Mouse (Mus musculus) liver, adult (tissue): ENCODE results near the gene Nt5c2.

Experiments used
- GATA4 ChIP-seq: IDR thresholded peaks from 2 replicates; pipeline ENCODE4 v1.6.1; 2014; ENCODE audit warnings: mild to moderate bottlenecking, low read length; ENCODE audit not compliant: insufficient replicate concordance

Nt5c2 gene

DNA sequence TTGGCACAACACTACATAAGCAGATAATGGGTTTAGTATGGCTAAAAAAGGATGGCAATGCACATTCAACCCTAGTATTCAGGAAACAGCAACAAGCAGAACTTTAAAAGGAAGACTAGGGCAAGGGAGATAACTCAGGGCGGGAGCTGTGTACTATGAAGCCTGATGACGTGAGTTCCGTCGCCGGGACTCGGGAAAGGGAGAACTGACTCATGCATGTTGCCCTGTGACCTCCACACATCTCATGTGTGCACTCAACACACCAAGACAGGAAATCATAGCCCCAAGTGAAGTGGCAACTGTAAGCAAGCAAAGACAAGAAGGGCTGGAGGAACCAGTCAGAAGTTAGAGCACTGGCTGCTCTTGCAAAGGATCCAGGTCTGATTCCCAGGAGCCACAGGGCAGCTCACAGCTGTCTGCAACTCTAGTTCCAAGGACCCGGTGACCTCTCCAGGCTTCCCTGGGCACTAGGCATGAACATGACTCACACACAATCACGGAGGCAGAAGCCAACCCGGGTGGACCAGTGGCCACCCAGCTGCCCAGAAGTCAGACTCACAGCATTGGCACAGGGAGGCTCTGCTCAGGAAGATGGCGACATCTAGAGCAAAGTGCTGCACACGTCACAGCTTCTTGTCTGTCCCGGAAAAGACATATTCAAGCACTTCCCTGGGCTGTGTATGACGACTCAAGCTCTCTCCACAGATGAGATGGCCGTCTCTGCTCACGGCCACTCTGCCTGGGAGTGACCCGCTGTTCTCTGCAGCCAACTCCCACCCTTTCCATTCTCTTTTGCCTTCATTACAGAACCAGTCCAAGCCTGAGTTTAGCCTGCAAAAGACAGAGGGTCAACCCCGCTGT is 35.8 kb downstream of the Nt5c2 start:
- no peak for TF ChIP-seq GATA4

DNA sequence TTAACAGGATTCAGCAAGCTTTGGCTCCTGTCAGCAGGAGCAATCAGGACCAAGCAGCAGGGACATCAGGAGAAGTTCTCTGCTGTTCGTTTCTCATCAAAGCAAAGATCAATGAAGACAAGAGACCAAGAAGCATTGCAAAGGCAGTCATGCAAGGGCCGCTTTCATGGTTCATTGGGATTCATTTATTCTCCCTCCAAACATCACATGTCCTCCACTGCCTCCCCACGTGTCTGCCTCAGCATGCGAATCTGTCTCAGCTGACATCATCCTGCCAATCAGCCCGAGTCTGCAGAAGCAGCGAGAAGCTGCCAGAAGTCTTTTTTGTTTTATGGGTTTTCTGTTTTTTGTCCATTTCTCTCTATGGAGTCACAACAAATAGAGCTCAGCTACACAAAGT is 37.5 kb downstream of the Nt5c2 start:
- TF ChIP-seq GATA4 = no peak

DNA sequence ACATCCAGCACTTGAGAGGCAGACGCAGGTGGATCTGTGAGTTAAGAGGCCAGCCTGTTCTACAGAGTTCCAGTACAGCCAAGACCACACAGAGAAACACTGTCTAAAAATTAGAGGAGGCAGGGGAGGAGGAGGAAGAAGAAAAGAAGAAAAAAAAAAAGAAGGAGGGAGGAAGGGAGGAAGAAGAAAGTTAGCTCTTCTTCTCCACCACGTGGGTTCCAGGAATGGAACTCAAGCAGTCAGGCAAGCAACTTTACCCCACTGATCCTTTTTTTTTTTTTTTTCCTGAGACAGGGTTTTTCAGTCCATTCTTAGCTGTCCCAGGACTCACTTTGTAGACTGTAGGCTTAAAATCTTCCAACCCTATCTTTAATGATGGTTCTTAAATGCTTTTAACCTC is 38.2 kb downstream of the Nt5c2 start:
- TF ChIP-seq GATA4 = no peak

DNA sequence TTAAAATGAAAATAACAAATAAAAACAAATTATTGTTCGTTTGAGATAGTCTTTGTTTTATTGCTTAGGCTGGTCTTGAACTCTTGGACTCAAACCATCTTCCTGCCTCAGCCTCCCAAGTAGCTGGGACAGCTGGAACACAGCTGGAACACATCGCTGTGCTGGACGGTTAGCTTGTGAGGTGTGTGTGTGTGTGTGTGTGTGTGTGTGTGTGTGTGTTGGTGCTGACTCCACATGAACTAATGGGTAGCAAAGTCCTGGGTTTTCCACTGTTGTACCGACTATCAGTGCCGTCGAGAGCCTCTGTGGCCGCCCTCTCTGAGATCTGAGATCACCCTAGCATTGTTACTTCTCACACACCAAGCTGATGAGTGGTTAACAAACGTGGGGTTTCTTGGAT is 39.0 kb downstream of the Nt5c2 start:
- TF ChIP-seq GATA4 = no peak

DNA sequence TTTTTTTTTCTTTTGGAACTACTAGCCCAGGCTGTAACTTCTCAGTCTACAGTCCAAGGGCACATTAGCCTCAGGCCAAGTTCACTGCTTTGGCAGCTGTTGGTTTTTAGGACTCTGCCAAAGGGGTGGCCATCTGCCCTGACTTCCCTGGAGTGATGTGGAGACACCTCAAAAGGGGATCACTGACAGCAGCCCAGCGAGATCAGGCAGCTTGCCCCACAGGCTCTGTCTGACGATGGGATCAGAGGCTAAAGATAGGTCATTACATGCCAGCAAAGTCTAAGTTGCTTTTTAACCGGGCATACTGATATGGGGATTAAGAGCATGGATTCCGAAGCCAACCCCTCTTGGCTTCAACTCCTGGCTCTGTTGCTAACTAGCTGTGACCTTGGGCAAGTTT is 39.4 kb downstream of the Nt5c2 start:
- TF ChIP-seq GATA4 = peak; percentile 62; the same call in 1 of the 2 replicates

DNA sequence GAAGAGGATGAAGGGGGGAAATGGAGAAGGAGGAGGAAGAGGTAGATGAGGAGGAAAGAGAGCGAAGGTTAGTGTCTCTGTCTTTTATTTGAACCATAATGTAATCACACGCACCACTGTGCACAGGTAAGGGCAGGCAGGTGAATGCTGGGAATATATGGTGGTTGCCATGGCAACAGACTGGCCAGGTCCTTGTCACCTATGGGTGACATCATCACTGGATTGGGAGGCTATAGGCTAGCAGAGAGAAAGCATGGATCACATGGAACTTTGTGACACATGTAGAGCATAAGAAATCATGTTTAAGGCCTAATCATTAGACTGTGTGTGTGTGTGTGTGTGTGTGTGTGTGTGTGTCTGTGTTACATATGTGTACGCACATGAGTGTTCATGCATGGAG is 42.8 kb downstream of the Nt5c2 start:
- no peak for TF ChIP-seq GATA4

DNA sequence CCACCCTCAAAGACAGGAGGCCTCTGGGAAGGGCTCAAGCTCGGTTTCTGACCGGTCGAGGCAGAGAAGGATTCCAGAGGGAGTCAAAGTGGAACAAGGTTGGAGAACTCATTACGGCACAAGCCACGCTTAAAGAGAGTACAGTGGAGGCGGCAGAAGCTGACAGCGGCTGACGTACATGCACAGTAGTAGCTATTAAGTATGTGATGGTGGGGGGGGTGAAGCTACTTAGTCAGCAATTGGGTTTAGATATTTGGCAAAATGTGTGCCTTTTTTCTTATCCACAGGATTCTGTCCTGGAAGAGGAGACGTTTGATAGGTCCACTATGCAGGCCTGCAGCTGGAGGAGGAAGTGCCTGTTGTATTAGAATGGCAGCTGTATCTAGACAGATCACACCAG is 43.2 kb downstream of the Nt5c2 start:
- TF ChIP-seq GATA4 = no peak

DNA sequence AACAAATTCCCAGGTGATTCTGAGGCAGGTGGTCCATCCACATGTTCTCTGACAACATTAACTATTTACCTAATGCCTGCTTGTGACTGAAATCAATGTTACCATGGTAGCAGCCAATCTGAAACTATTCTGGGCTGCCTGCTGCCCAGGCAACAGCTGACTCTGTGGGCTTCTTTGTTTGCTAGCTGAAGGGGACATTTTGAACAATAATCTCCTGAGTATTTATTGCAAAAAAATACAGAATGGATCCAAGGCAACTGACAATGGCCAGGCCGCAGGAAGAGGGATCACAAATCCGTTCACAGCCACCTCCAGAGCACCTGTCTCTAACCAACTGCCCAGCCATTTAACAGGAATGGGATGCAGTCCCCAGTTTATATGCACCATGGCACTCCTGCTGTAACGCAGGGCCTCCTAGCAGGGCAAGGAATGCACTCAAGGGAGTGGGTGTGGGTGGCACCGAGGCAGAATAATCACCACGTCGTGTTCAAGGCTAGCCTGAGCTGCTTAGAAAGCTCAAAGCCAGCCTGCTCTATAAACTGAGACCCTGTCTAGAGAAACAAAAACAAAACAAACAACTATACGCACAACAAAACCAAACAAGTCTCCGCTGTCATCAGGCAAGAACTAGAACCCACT is 43.8 kb downstream of the Nt5c2 start:
- no peak for TF ChIP-seq GATA4

DNA sequence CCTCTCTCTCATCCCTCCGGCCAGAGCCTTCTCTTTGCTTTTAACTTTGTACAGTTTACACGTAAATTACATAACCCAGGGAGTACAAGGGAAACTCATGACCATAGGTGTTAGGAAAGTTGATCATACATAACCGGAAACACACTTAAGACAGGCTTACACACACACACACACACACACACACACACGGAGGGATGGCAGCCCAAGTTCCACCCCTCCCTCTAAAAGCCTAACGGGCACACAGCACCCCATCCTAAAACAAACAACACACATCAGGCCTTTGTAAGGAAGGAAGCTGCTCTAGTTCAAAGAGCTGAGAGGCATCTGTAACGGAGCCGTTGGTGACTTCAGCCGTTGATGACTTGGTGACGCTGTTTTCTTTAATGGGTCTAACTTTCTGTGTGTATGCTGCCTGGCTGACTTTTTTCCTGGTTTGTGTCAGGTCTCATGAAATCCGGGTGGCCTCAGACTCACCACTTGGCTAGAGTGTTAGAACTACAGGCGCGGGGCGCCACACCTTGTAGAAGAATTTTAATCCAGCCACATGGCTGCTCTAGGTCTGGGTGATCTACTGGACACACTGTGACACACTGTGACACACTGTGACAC is 44.7 kb downstream of the Nt5c2 start:
- no peak for TF ChIP-seq GATA4

DNA sequence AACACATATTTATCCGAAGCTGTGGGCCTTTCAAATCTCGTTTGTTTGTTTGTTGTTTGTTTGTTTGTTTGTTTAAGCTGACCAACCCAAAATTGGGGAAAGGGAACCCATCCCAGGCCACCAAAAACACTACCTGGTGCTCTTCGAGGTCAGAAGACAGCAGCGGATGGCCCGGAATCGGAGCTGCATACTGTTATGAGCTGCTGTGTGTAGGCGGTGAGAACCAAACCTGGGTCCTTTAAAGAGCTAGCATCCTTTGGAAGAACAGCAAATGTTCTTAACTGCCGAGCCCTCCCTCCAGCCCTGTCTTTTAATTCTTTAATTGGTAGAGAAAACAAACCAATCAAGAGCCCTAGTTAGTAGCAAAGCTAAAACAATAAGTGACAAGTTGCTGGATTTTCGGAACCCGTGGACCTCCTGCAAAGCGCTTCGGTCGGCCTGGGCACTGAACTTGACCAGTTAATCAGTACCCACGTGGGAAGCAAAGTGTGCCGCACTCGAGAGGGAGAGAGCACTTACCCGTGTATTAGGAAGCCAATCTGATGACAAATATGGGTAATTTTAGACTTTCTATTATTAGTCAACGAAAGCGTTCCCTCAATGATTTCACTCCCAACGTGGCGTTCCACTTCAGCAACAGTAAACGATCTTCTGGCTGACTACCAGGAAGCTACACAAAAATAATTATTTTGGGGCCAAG is 45.5 kb downstream of the Nt5c2 start:
- no peak for TF ChIP-seq GATA4

DNA sequence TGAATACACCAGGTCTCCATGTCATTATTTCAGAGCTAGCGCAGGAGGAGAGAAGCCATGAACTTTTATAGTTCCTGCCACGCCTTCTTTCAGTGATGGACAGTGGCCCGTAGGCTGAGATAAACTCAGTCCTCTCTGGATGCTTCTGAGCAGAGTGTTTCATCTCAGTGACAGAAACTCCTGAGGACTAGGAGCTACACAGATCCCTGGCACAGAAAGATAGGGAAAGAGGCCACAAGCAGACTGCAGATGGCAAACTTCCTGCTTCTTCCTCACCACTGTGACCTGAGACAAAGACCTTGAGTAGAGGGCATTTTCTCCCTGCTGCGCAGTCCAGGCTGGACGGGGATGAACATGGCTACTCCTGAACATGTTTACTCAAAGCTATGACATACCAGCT is 46.1 kb downstream of the Nt5c2 start:
- no peak for TF ChIP-seq GATA4

DNA sequence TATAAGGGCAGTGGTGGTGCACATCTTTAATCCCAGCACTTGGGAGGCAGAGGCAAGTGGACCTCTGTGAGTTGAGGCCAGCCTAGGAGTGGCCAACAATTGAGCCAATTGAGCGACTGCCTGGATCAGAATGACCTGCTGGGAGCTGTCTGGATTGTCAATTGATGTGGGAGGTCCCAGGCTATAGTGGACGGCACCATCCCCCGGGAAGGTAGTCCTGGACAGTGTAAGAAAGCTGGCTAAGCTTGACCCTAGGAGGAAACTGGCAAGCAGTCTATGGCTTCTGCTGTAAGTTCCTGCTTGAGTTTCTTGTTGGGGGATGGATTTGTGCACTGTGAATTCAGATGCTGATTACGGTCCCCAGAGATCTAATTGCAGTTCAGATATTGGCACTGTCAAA is 47.1 kb downstream of the Nt5c2 start:
- no peak for TF ChIP-seq GATA4

DNA sequence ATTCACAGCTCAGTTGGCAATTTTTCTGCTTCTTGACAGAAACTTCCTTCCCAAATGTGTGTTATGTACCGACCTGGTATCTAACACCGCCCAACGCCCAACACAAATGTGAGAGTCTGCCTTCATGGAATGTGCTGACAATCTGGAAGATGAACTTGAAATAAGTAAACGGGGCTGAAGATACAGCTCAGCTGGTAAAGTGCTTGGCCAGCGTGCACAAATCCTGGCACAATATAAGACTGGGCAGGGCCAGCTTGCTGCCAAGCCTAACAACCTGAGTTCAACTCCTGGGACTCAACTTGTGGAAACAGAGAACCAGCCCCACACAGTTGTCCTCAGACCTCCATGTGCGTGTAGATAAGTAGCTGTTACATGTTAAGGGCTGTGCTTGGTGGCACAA is 48.6 kb downstream of the Nt5c2 start:
- no peak for TF ChIP-seq GATA4

DNA sequence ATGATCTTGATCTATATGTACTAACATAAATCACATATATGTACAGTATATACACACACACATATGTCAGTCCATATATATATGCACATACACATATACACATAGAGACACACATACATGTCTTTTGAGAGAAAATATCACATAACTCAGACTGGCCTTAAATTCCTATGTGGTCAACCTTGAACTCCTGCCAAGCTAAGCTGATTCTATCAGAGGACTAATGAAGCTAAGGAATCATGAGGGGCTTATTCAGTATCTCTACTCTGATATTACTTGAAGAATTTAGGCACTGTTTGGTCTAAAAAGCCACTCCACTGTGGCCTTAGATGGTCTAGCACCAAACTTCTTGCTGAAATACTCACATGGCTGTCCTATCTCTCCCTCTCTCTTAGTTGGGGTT is 49.5 kb downstream of the Nt5c2 start:
- no peak for TF ChIP-seq GATA4

DNA sequence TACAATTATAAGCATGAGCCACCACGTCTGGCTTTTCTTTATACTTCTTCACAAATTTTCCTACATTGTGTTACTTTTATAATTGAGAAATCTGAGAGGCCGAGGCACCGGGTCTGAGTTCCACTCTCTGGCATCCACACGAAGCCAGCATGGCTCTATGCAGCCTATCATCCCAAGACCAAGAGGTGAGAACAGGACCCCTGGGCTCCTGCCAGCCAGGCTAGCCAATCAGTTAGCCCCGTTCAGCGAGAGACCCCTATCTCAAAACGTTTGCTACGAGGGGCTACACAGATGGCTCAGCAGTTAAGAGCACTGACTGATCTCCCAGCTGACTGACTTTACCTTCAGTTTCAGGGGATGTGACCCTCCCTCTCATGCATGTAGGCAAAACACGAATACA is 50.6 kb downstream of the Nt5c2 start:
- TF ChIP-seq GATA4 = no peak

DNA sequence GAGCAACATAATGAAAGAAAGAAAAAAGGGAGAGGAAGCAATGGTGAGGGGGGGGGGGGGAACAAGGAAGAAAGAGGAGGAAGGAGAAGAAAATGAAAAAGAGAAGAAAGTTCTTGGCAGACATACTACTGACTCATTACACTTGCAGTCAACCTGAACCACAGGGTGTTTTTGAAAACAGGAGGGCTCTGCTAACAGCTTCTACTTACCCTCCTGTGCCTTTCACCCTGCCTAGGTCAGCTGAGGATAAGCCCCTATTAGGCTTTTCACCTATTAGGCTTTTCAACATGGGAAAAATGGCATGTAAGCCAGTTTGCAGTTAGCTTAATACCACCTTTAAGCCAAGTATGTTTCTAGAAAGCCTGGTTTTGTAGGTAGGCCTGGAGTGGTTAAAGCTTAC is 51.5 kb downstream of the Nt5c2 start:
- TF ChIP-seq GATA4 = no peak
